Mouse (Mus musculus) stomach, embryonic 16.5 days (tissue): ENCODE measurements around the gene Hoxb9. TPM values are rescaled to one million over a fixed set of nuclear protein-coding genes. Genes with fewer than 3 reads are reported as not detected.

Experiments used
- ATAC-seq: fragments of 200-750 bp; cut with Nextera tagmentation; 2 replicates; pipeline ENCODE4 v1.8.0; 2017; ENCODE audit warnings: moderate number of reproducible peaks, moderate TSS enrichment; ENCODE audit not compliant: insufficient read depth, low FRiP score
- H3K27ac ChIP-seq: fragments of 300-500 bp; sonication (generic); 2 replicates; pipeline ENCODE4 v1.5.1; 2014; ENCODE audit warnings: low read length
- H3K27me3 ChIP-seq: fragments of 300-500 bp; sonication (generic); 2 replicates; pipeline ENCODE4 v1.6.1; 2014; ENCODE audit warnings: low read length, control low read depth, mixed read lengths; ENCODE audit not compliant: control insufficient read depth, insufficient read depth
- H3K36me3 ChIP-seq: fragments of 300-500 bp; sonication (generic); 2 replicates; pipeline ENCODE4 v1.6.1; 2014; ENCODE audit warnings: low read length; ENCODE audit not compliant: control insufficient read depth, insufficient read depth
- H3K4me1 ChIP-seq: fragments of 300-500 bp; sonication (generic); 2 replicates; pipeline ENCODE4 v1.6.1; 2014; ENCODE audit warnings: low read length, control low read depth, mixed read lengths; ENCODE audit not compliant: control insufficient read depth, insufficient read depth
- H3K4me2 ChIP-seq: fragments of 300-500 bp; sonication (generic); 2 replicates; pipeline ENCODE4 v1.6.1; 2014; ENCODE audit warnings: low read depth, low read length, mixed read lengths
- H3K4me3 ChIP-seq: fragments of 300-500 bp; sonication (generic); replicated peaks from 2 replicates; pipeline ENCODE4 v1.5.1; 2014; ENCODE audit warnings: mild to moderate bottlenecking, low read length
- H3K9ac ChIP-seq: fragments of 300-500 bp; sonication (generic); 2 replicates; pipeline ENCODE4 v1.6.1; 2014; ENCODE audit warnings: low read length
- H3K9me3 ChIP-seq: fragments of 300-500 bp; sonication (generic); replicated peaks from 2 replicates; pipeline ENCODE4 v1.6.1; 2016; ENCODE audit warnings: low read length, control low read depth; ENCODE audit not compliant: control insufficient read depth
- WGBS: fragments of 180-500 bp; shearing (Covaris S2); extraction: QIAGEN DNeasy Blood & Tissue Kit; methylation state at CpG from one replicate; pipeline ENCODE4 v1.1.7; 2014; 5-methylcytosine and 5-hydroxymethylcytosine counted together
- polyA plus RNA-seq: library from polyadenylated mRNA; unstranded; fragments of >200 nt; fragmentation: Nextera tagmentation; extraction: Ambion mirVana; gene quantifications from 2 replicates; pipeline ENCODE4 v1.2.1, GENCODE M21; 2015

Gene Hoxb9
- polyA plus RNA-seq, 1 experiment from 2014 or later: 0.14 TPM

DNA sequence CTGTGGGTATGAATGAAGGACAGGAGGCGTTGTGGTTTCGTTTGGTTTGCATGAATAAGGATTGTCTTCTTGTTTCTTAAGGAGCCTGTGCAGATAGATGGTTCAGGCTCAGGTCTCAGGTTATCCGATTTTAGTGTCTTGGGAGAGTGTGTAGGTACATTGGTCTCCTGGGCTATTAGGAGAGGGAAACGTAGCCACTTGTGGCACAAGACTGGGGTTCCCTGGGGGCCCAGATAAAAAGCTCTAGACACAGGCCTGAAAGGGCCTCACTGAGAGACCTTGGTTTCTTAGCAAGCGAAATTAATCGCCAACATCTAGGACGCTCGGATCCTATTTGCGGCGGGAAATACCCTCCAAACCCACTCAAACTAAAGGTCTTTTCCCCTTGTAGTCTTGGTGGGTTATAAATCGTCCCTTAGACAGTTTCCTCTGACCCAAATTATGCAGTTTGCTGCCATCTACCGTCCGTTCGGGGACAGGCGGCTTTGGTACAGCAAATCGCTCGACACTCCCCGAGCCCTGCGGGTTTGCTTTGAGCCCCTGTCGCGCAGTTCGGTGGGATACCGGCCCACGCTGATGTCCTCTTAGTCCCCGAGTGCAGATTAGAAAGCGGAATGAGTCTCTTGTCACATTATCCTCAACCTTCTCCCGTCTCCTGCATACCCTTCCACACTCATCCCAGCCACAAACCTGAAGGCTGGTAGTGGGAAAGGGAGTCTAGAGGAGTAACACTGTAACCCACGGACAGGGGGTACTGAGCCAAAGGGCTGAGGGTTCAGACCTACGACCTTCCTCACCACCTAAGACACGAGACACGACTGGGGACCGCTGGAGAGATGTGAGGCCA lies 23.2 kb downstream of the Hoxb9 start:
- Histone ChIP-seq H3K27ac (peak overlapping the region; percentile 55; the same call in 1 of the 2 replicates), H3K27me3 (peaks cover 79% of the 10 kb centered on the region), H3K4me3 (peak overlapping the region; percentile 44), H3K9ac (peak overlapping the region; percentile 60), H3K36me3 (no peaks in the 10 kb centered on the region), H3K4me1 (peaks cover 16% of the 10 kb centered on the region), H3K9me3 (no peaks in the 10 kb centered on the region), H3K4me2 (peak overlapping the region; percentile 50)
- 2% methylated on average over 32 of the region's 32 CpGs for WGBS
- no peak for ATAC-seq

DNA sequence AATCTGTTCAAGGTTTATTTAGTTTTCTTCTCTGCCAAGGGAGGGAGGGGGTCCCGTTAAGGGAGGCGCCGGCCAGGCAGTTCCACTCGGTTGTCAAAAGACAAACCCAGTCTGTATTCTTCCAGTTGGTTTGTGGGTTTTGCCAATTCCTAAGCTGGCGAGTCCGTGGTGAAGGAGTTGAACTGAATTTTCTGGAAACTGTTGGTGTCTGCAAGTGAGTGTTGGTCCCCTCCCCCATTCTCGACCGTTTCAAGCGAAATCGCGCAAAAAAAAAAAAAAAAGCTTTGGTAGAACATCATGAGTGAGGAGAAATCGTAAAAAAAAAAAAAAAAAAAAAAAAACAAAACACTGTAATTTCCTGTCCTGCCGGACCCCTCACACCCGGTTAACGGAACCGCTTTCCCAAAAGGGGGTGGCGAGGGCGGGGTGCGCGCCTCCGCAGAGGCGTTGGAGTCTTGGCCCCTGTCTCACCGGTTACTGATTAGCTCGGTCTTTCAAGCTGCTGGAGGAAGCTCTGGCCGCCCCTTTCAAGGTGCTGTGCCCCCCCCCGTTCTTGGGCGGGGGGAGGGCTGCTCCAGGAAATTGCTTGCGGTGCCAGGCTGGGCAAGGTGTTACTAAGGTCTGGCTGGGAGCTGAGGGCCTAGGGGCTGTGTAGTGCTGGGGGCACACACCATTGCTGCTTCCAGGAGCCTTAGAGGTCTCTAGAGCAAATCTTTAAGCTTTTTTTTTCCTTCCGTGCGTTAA lies 24.0 kb downstream of the Hoxb9 start:
- ATAC-seq: no peak
- peaks cover 21% of the 10 kb centered on the region for H3K4me1 ChIP-seq
- peak overlapping the region; percentile 44 for H3K4me3 ChIP-seq
- peak overlapping the region; percentile 50 for H3K4me2 ChIP-seq
- no peaks in the 10 kb centered on the region for H3K9me3 ChIP-seq
- peak overlapping the region; percentile 60 for H3K9ac ChIP-seq
- 2% methylated on average over 30 of the region's 30 CpGs for WGBS
- H3K36me3 ChIP-seq: no peaks in the 10 kb centered on the region
- H3K27ac ChIP-seq: 0 out of 2 replicates have a peak overlapping the region, but pooled peaks have one; percentile 14
- H3K27me3 ChIP-seq: peaks cover 81% of the 10 kb centered on the region

DNA sequence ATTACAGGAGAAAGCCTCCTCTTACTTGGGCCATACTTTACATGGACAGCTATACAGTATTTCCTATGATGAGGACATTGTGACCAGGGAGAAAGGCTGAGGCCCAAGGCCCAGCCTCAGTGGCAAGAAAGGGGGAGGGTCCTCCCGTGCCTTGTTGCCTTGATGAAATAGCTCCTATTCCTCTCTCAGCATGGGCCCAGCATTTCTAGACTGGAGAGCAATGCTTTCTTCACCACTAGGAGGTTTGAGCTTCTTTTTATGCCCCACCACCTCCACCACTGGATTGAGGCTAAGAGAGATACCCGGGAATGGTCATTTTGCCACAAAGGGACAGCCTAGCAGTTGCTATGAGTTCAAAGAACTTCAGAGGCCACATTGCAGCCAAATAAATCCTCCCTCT lies 25.7 kb downstream of the Hoxb9 start:
- H3K27ac ChIP-seq: 0 out of 2 replicates have a peak overlapping the region, but pooled peaks have one; percentile 14
- no peaks in the 10 kb centered on the region for H3K9me3 ChIP-seq
- WGBS: 30% methylated on average over 2 of the region's 2 CpGs
- H3K27me3 ChIP-seq: peaks cover 73% of the 10 kb centered on the region
- H3K4me1 ChIP-seq: peaks cover 26% of the 10 kb centered on the region
- no peak overlapping the region for H3K4me3 ChIP-seq
- no peak for ATAC-seq
- H3K4me2 ChIP-seq: peak overlapping the region; percentile 50; the same call in 1 of the 2 replicates
- no peaks in the 10 kb centered on the region for H3K36me3 ChIP-seq
- H3K9ac ChIP-seq: peak overlapping the region; percentile 8; the same call in 1 of the 2 replicates

DNA sequence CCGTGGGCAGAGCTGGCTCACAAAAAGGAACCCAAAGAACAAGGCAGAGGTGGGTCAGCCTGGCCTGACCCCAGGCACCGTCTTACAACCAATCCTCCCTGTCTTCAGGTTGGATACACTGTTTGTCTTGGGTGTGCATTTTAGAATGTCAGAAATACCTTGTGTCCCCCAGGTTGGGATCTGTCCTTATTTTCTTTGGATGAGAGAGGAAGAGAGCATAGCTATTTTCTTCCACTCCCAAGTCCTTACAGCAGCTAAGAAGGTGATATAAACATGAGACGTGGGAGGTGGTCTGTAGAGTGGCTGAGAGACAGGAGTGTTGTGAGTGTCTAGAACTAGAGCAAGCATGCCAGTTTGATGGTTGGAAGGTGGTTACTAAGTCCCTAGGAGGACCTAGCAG lies 26.2 kb downstream of the Hoxb9 start:
- Histone ChIP-seq H3K4me2 (peak overlapping the region; percentile 50), H3K4me3 (no peak overlapping the region), H3K9ac (peak overlapping the region; percentile 8; the same call in 1 of the 2 replicates), H3K27ac (0 out of 2 replicates have a peak overlapping the region, but pooled peaks have one; percentile 14), H3K4me1 (peaks cover 26% of the 10 kb centered on the region), H3K36me3 (no peaks in the 10 kb centered on the region), H3K27me3 (peaks cover 73% of the 10 kb centered on the region), H3K9me3 (no peaks in the 10 kb centered on the region)
- ATAC-seq: no peak
- WGBS: 29% methylated on average over 3 of the region's 3 CpGs

DNA sequence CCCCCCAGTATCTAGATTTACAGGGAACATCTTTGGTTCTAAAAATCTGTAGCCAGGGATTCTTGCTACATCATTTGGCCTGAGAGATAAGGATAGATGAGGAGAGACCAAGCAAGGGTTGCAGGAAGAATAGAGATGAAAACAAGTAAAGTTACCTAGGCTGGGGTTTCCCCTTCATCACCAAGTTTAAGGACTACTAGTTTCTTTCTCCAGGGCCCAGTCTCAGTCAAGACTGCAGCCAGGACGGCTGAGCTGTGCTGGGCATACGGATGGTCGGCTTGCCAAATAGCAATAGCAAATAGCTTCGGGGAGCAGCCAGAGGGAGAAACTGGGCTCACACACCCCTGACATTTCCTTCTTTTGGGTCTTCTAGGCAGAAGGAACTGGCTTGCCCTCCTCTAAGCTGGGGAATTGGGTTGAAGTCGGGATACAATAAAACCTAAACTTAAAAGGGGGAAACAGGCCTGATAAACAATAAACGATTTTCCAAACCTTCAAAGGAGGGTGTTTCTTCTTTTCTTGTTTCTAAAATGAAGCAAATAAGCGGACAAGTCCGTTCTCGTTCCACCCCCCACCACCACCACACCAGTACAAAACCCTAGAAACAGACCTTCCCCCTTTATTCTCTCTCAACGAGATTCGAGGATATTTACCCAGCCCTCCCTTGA lies 26.8 kb downstream of the Hoxb9 start:
- H3K4me1 ChIP-seq: peaks cover 26% of the 10 kb centered on the region
- H3K27ac ChIP-seq: peak overlapping the region; percentile 1; the same call in 1 of the 2 replicates
- peak overlapping the region; percentile 87 for H3K4me2 ChIP-seq
- peak overlapping the region; percentile 58 for H3K4me3 ChIP-seq
- H3K36me3 ChIP-seq: no peaks in the 10 kb centered on the region
- H3K9me3 ChIP-seq: no peaks in the 10 kb centered on the region
- 20% methylated on average over 11 of the region's 11 CpGs for WGBS
- ATAC-seq: no peak
- H3K27me3 ChIP-seq: peaks cover 74% of the 10 kb centered on the region
- H3K9ac ChIP-seq: no peak overlapping the region; the same call in 1 of the 2 replicates

DNA sequence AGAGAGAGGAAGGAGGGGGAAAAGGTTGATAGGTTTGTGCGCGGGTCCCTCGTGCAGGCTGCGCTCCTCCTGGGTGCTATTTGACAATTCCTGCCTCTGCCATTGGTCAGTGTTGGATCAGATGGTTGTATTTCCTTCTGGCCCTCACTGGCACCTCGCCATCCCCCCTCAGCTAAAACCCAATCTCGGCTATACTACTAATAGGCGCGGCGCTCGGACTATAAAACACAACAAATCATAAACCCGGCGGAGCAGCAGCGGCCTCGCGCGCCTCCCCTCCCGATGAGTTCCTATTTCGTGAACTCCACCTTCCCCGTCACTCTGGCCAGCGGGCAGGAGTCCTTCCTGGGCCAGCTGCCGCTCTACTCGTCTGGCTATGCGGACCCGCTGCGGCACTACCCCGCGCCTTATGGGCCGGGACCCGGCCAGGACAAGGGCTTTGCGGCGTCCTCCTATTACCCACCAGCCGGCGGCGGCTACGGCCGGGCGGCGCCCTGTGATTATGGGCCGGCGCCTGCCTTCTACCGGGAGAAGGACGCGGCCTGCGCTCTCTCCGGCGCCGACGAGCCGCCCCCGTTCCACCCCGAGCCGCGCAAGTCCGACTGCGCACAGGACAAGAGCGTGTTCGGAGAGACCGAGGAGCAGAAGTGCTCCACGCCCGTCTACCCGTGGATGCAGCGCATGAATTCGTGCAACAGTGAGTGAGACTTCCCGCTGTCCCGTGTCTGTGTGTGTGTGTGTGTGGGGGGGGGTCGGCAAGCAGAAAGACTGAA lies 27.8 kb downstream of the Hoxb9 start:
- Histone ChIP-seq H3K27me3 (peaks cover 68% of the 10 kb centered on the region), H3K4me1 (peaks cover 26% of the 10 kb centered on the region), H3K36me3 (no peaks in the 10 kb centered on the region), H3K9ac (peak overlapping the region; percentile 81), H3K9me3 (no peaks in the 10 kb centered on the region), H3K4me3 (peak overlapping the region; percentile 58), H3K4me2 (peak overlapping the region; percentile 87), H3K27ac (peak overlapping the region; percentile 73)
- WGBS: under 1% methylated on average over 66 of the region's 66 CpGs
- peak; percentile 32; the same call in 1 of the 2 replicates for ATAC-seq

DNA sequence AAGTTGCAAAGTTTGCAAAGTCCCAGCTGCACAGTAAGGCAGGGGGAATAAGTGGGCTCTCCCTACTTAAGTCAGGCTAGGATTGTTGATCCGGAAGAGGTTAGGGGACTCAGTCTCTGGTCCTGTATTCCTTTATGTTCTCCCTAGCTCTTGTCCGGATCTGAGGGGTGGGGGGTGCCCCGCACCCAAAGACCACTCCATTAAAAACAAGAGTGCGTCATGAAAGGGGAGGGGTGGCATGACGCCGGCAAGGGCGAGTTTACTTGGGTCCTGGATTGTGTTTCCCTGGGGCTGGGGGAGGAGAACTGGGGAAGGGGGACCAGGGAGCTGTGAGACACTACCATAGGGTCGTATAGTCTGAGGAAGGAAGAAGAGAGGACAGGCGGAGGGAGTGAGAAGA lies 28.5 kb downstream of the Hoxb9 start:
- H3K4me1 ChIP-seq: peaks cover 26% of the 10 kb centered on the region
- peak overlapping the region; percentile 87 for H3K4me2 ChIP-seq
- peak overlapping the region; percentile 73 for H3K27ac ChIP-seq
- H3K9ac ChIP-seq: peak overlapping the region; percentile 81
- no peaks in the 10 kb centered on the region for H3K36me3 ChIP-seq
- no peaks in the 10 kb centered on the region for H3K9me3 ChIP-seq
- H3K27me3 ChIP-seq: peaks cover 61% of the 10 kb centered on the region
- 8% methylated on average over 9 of the region's 9 CpGs for WGBS
- H3K4me3 ChIP-seq: peak overlapping the region; percentile 58
- ATAC-seq: no peak

DNA sequence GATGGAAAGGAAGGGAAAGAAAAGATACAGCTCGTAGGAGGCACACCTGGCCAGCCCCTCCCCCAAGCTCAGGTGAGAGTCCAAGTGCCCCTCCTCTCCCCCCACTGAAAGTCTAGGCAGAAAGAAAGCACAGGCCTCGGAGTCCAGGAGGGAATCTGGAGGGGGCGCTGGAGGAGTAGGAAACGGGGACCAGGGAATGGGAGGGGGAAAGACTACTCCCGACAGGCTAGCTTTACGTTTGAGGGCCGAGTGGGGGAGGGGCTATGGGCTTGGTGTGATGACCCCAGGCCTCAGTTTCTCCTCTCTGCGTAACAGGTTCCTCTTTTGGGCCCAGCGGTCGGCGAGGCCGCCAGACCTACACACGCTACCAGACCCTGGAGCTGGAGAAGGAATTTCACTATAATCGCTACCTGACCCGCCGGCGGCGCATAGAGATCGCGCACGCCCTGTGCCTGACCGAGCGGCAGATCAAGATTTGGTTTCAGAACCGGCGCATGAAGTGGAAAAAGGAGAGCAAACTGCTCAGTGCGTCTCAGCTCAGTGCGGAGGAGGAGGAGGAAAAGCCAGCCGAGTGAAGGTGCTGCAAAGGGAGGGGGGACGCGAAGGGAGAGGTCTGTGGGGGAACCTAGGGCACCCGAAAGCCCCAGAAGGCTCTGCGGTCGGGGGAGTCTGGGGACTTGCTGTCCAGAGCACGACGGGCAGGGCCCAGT lies 29.3 kb downstream of the Hoxb9 start:
- Histone ChIP-seq H3K4me3 (peak overlapping the region; percentile 58), H3K4me2 (peak overlapping the region; percentile 87), H3K36me3 (no peaks in the 10 kb centered on the region), H3K27ac (peak overlapping the region; percentile 73), H3K4me1 (peaks cover 24% of the 10 kb centered on the region), H3K9ac (peak overlapping the region; percentile 81), H3K9me3 (no peaks in the 10 kb centered on the region), H3K27me3 (peaks cover 57% of the 10 kb centered on the region)
- no peak for ATAC-seq
- 4% methylated on average over 35 of the region's 35 CpGs for WGBS
